Mouse (Mus musculus): ENCODE data around the gene Olfr1320.

Olfr1320 gene

DNA sequence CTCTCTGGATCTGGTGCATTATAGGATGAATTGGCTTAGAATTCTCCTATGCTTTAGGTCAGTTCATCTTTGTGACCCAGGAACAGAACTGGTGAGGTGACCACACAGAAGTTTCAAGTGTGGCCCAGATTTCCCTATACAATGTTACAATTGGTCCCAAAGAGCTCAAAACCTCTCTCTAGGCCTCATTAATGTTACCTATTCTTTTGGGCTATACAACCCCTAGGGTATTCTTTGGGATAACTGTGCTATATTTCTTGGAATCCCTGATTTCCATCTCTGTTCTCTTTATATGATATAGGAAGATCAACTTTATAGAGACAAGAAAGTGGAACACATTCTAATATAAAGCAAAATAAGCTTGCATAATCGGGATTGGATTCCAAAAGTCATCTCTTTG, at the start of gene Olfr1320:
Gene Olfr1320 (plus strand): TSS at position 301 of the 400 bp plus-strand sequence.
- DNase-seq (ENCODE audit: low spot score): no peak

DNA sequence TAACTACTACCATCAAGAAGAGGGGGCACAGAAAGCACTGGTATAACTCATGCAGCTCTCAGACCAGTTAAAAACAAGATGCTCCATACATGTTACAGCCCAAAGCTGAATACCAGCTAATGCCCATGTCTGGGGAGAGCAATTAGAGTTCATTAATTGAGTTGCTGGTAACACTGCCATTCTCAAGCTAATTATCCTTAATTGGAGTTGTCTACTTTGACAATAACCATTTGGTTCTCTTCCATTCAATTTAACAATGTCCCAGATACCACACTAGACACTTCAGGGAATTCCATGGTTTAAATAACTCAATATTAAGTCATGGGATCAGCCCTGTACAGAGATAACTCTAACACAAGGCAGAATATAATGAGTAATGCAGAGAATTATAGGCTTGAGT, 44.6 kb upstream of the Olfr1320 start:
- no peak for DNase-seq (ENCODE audit: low spot score)

DNA sequence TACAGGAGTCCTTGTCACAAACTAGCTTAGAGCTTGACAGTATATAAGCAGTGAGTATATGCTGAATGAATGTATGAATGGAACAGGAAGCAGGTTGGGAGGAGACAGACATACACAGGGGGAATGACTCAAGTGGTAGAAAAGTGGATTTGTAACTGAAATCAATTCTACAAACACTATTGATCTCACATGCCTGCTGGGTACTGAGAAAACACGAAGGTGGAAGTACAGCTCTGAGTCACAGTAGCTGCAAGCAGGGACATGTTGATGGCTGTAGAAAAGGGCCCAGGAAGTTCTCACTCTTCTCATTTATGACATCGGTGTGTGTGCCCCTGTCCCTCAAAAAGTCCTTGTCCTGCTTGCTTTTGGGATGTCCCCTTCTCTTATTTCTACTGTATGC, 40.9 kb upstream of the Olfr1320 start:
- no peak for DNase-seq (ENCODE audit: low spot score)

DNA sequence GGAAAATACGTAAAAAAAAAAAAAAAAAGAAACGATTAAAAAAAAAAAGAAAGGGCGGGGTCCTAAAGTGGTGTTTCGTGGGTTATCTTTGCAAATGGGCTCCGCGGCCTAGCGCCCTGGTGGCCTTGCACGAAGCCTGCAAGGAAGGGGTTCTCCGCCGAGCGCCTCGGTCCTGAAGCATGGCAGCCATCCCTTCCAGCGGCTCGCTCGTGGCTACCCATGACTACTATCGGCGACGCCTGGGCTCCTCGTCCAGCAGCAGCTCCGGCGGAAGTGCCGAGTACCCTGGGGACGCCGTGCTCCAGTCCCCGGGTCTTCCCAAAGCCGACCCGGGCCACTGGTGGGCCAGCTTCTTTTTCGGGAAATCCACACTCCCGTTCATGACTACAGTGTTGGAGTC, 11.4 kb upstream of the Olfr1320 start:
- peak; percentile 40 for DNase-seq (ENCODE audit: low spot score)
